Mouse (Mus musculus): ENCODE measurements around the gene Plppr1.

The Plppr1 gene

GRCm38 (mm10) chr4:49179471-49180181, 120.6 kb downstream of the Plppr1 start:
- Histone ChIP-seq H3K27me3 (ENCODE audit: insufficient read depth, low read length) (no peaks in the 10 kb centered on the region), H3K4me3 (replicated peaks; ENCODE audit: low read length) (no peak overlapping the region), H3K36me3 (ENCODE audit: insufficient read depth, low read length) (no peaks in the 10 kb centered on the region), H3K9me3 (ENCODE audit: low read length) (no peaks in the 10 kb centered on the region), H3K4me1 (replicated peaks; ENCODE audit: low read depth, low read length) (no peaks in the 10 kb centered on the region)
- no peak for TF ChIP-seq CTCF (conservative IDR thresholded peaks at IDR 0.05; ENCODE audit: low read length)
- TF ChIP-seq NANOG (IDR thresholded peaks at IDR 0.05; ENCODE audit: borderline replicate concordance, low read length): no peak
- TF ChIP-seq POU5F1 (IDR thresholded peaks at IDR 0.05; ENCODE audit: borderline replicate concordance, low read length): no peak

- Histone ChIP-seq H3K36me3 (ENCODE audit: insufficient read depth, low read length) (no peaks in the 10 kb centered on the region), H3K9me3 (ENCODE audit: low read length) (no peaks in the 10 kb centered on the region), H3K27me3 (ENCODE audit: insufficient read depth, low read length) (no peaks in the 10 kb centered on the region), H3K4me3 (replicated peaks; ENCODE audit: low read length) (no peak overlapping the region), H3K4me1 (replicated peaks; ENCODE audit: low read depth, low read length) (no peaks in the 10 kb centered on the region)
- TF ChIP-seq POU5F1 (IDR thresholded peaks at IDR 0.05; ENCODE audit: borderline replicate concordance, low read length): no peak
- TF ChIP-seq NANOG (IDR thresholded peaks at IDR 0.05; ENCODE audit: borderline replicate concordance, low read length): no peak
- TF ChIP-seq CTCF (conservative IDR thresholded peaks at IDR 0.05; ENCODE audit: low read length): no peak
These were observed 131.0 kb downstream of the Plppr1 start for GRCm38 (mm10) chr4:49189991-49190526.

- H3K36me3 ChIP-seq (ENCODE audit: insufficient read depth, low read length): no peaks in the 10 kb centered on the region
- TF ChIP-seq POU5F1 (IDR thresholded peaks at IDR 0.05; ENCODE audit: borderline replicate concordance, low read length): no peak
- no peak for TF ChIP-seq CTCF (conservative IDR thresholded peaks at IDR 0.05; ENCODE audit: low read length)
- TF ChIP-seq NANOG (IDR thresholded peaks at IDR 0.05; ENCODE audit: borderline replicate concordance, low read length): no peak
- no peaks in the 10 kb centered on the region for H3K9me3 ChIP-seq (ENCODE audit: low read length)
- no peaks in the 10 kb centered on the region for H3K27me3 ChIP-seq (ENCODE audit: insufficient read depth, low read length)
- H3K4me1 ChIP-seq (replicated peaks; ENCODE audit: low read depth, low read length): no peaks in the 10 kb centered on the region
- no peak overlapping the region for H3K4me3 ChIP-seq (replicated peaks; ENCODE audit: low read length)
These were observed 138.2 kb downstream of the Plppr1 start for GRCm38 (mm10) chr4:49197125-49197747.

GRCm38 (mm10) chr4:49210457-49210856, 151.4 kb downstream of the Plppr1 start:
- Histone ChIP-seq H3K9me3 (ENCODE audit: low read length) (no peaks in the 10 kb centered on the region), H3K27me3 (ENCODE audit: insufficient read depth, low read length) (no peaks in the 10 kb centered on the region)
- TF ChIP-seq CTCF (conservative IDR thresholded peaks at IDR 0.05; ENCODE audit: low read length) (no peak), POU5F1 (IDR thresholded peaks at IDR 0.05; ENCODE audit: borderline replicate concordance, low read length) (no peak), NANOG (IDR thresholded peaks at IDR 0.05; ENCODE audit: borderline replicate concordance, low read length) (no peak)

GRCm38 (mm10) chr4:49211582-49211981, 152.5 kb downstream of the Plppr1 start:
- Histone ChIP-seq H3K27me3 (ENCODE audit: insufficient read depth, low read length) (no peaks in the 10 kb centered on the region), H3K9me3 (ENCODE audit: low read length) (no peaks in the 10 kb centered on the region), H3K4me3 (replicated peaks; ENCODE audit: low read length) (no peak overlapping the region), H3K36me3 (ENCODE audit: insufficient read depth, low read length) (no peaks in the 10 kb centered on the region), H3K4me1 (replicated peaks; ENCODE audit: low read depth, low read length) (no peaks in the 10 kb centered on the region)
- TF ChIP-seq POU5F1 (IDR thresholded peaks at IDR 0.05; ENCODE audit: borderline replicate concordance, low read length) (no peak), CTCF (conservative IDR thresholded peaks at IDR 0.05; ENCODE audit: low read length) (no peak), NANOG (IDR thresholded peaks at IDR 0.05; ENCODE audit: borderline replicate concordance, low read length) (no peak)

More at GRCm38 (mm10) chr4:49210457-49210856, 151.4 kb downstream of the Plppr1 start:
- no peaks in the 10 kb centered on the region for H3K4me1 ChIP-seq (replicated peaks; ENCODE audit: low read depth, low read length)
- no peak overlapping the region for H3K4me3 ChIP-seq (replicated peaks; ENCODE audit: low read length)
- H3K36me3 ChIP-seq (ENCODE audit: insufficient read depth, low read length): no peaks in the 10 kb centered on the region

GRCm38 (mm10) chr4:49212616-49213544, 153.8 kb downstream of the Plppr1 start:
- Histone ChIP-seq H3K9me3 (ENCODE audit: low read length) (no peaks in the 10 kb centered on the region), H3K27me3 (ENCODE audit: insufficient read depth, low read length) (no peaks in the 10 kb centered on the region), H3K36me3 (ENCODE audit: insufficient read depth, low read length) (no peaks in the 10 kb centered on the region), H3K4me1 (replicated peaks; ENCODE audit: low read depth, low read length) (no peaks in the 10 kb centered on the region), H3K4me3 (replicated peaks; ENCODE audit: low read length) (no peak overlapping the region)
- TF ChIP-seq NANOG (IDR thresholded peaks at IDR 0.05; ENCODE audit: borderline replicate concordance, low read length) (no peak), POU5F1 (IDR thresholded peaks at IDR 0.05; ENCODE audit: borderline replicate concordance, low read length) (no peak), CTCF (conservative IDR thresholded peaks at IDR 0.05; ENCODE audit: low read length) (no peak)

- Histone ChIP-seq H3K36me3 (ENCODE audit: insufficient read depth, low read length) (no peaks in the 10 kb centered on the region), H3K9me3 (ENCODE audit: low read length) (no peaks in the 10 kb centered on the region), H3K4me1 (replicated peaks; ENCODE audit: low read depth, low read length) (no peaks in the 10 kb centered on the region), H3K27me3 (ENCODE audit: insufficient read depth, low read length) (no peaks in the 10 kb centered on the region), H3K4me3 (replicated peaks; ENCODE audit: low read length) (no peak overlapping the region)
- no peak for TF ChIP-seq CTCF (conservative IDR thresholded peaks at IDR 0.05; ENCODE audit: low read length)
- no peak for TF ChIP-seq POU5F1 (IDR thresholded peaks at IDR 0.05; ENCODE audit: borderline replicate concordance, low read length)
- TF ChIP-seq NANOG (IDR thresholded peaks at IDR 0.05; ENCODE audit: borderline replicate concordance, low read length): no peak
These were observed 155.3 kb downstream of the Plppr1 start for GRCm38 (mm10) chr4:49214341-49214740.

- no peaks in the 10 kb centered on the region for H3K36me3 ChIP-seq (ENCODE audit: insufficient read depth, low read length)
- no peak overlapping the region for H3K4me3 ChIP-seq (replicated peaks; ENCODE audit: low read length)
- no peaks in the 10 kb centered on the region for H3K27me3 ChIP-seq (ENCODE audit: insufficient read depth, low read length)
- no peaks in the 10 kb centered on the region for H3K4me1 ChIP-seq (replicated peaks; ENCODE audit: low read depth, low read length)
- TF ChIP-seq NANOG (IDR thresholded peaks at IDR 0.05; ENCODE audit: borderline replicate concordance, low read length) (no peak), POU5F1 (IDR thresholded peaks at IDR 0.05; ENCODE audit: borderline replicate concordance, low read length) (no peak)
- H3K9me3 ChIP-seq (ENCODE audit: low read length): no peaks in the 10 kb centered on the region
These were observed 164.4 kb downstream of the Plppr1 start for GRCm38 (mm10) chr4:49223501-49223900.
